Mouse (Mus musculus): ENCODE measurements at regions not wholly inside any gene's neighbourhood (a gene's known extent, or its start where the extent isn't known, plus 50 kb on each side); places are given as distances from the start of the nearest gene placed in this dataset.
A peak's percentile ranks its signal among the peaks of the same experiment; 100 is the strongest.

- DNase-seq = no peak
Observed at GRCm38 (mm10) chr8:103823541-103823940, 277.9 kb upstream of the Cdh5 start.

- DNase-seq = no peak
Observed at GRCm38 (mm10) chr8:103824747-103825146, 276.7 kb upstream of the Cdh5 start.

- DNase-seq = peak; percentile 31
Observed at GRCm38 (mm10) chr8:103825289-103825688, 276.1 kb upstream of the Cdh5 start.

- DNase-seq = no peak
Observed at GRCm38 (mm10) chr8:103830416-103830815, 271.0 kb upstream of the Cdh5 start.

GRCm38 (mm10) chr8:103839990-103840389 is 261.4 kb upstream of the Cdh5 start:
- DNase-seq = no peak

GRCm38 (mm10) chr8:103845964-103846363 is 255.5 kb upstream of the Cdh5 start:
- DNase-seq = no peak

- DNase-seq = no peak
Observed at GRCm38 (mm10) chr8:103846382-103846976, 254.9 kb upstream of the Cdh5 start.

GRCm38 (mm10) chr8:103849785-103850184 is 251.6 kb upstream of the Cdh5 start:
- DNase-seq = no peak

GRCm38 (mm10) chr8:103851286-103851685 is 250.1 kb upstream of the Cdh5 start:
- peak; percentile 65 for DNase-seq

- no peak for DNase-seq
Observed at GRCm38 (mm10) chr8:103853048-103853447, 248.4 kb upstream of the Cdh5 start.

- no peak for DNase-seq
Observed at GRCm38 (mm10) chr8:103855291-103855690, 246.1 kb upstream of the Cdh5 start.

- DNase-seq = no peak
Observed at GRCm38 (mm10) chr8:103859130-103859529, 242.3 kb upstream of the Cdh5 start.

- DNase-seq = peak; percentile 73
Observed at GRCm38 (mm10) chr8:103873598-103874502, 227.6 kb upstream of the Cdh5 start.

GRCm38 (mm10) chr8:103874506-103874905 is 226.9 kb upstream of the Cdh5 start:
- no peak for DNase-seq

GRCm38 (mm10) chr8:103879505-103879904 is 221.9 kb upstream of the Cdh5 start:
- DNase-seq = no peak

GRCm38 (mm10) chr8:103880431-103881145 is 220.8 kb upstream of the Cdh5 start:
- DNase-seq = no peak

- no peak for DNase-seq
Observed at GRCm38 (mm10) chr8:103881146-103881486, 220.3 kb upstream of the Cdh5 start.

- DNase-seq = no peak
Observed at GRCm38 (mm10) chr8:103884873-103885780, 216.3 kb upstream of the Cdh5 start.

GRCm38 (mm10) chr8:103894589-103894988 is 206.8 kb upstream of the Cdh5 start:
- no peak for DNase-seq

- DNase-seq = no peak
Observed at GRCm38 (mm10) chr8:103895132-103895531, 206.3 kb upstream of the Cdh5 start.

- no peak for DNase-seq
Observed at GRCm38 (mm10) chr8:103897463-103897862, 204.0 kb upstream of the Cdh5 start.

- no peak for DNase-seq
Observed at GRCm38 (mm10) chr8:103902516-103902915, 198.9 kb upstream of the Cdh5 start.

- no peak for DNase-seq
Observed at GRCm38 (mm10) chr8:103903635-103904034, 197.8 kb upstream of the Cdh5 start.

Measured in retina, postnatal 1 day (tissue).